Mouse (Mus musculus) WW6 (cell line): Measurements from ENCODE around the gene Apaf1.

Experiments used
- DNase-seq: peaks from one replicate; pipeline ENCODE4 v3.0.0-alpha.2; 2013; ENCODE audit warnings: low read depth, low spot score

Gene Apaf1

GRCm38 (mm10) chr10:90974491-90974890, 108.1 kb downstream of the Apaf1 start:
- no peak for DNase-seq

- DNase-seq, result no peak
These were observed 108.5 kb downstream of the Apaf1 start for GRCm38 (mm10) chr10:90974084-90974483.

GRCm38 (mm10) chr10:90970560-90970959, 112.0 kb downstream of the Apaf1 start:
- no peak for DNase-seq

- DNase-seq, result no peak
These were observed 113.0 kb downstream of the Apaf1 start for GRCm38 (mm10) chr10:90969355-90970174.

- no peak for DNase-seq
These were observed 114.3 kb downstream of the Apaf1 start for GRCm38 (mm10) chr10:90968247-90968646.

- no peak for DNase-seq
These were observed 115.7 kb downstream of the Apaf1 start for GRCm38 (mm10) chr10:90966821-90967220.

GRCm38 (mm10) chr10:90965671-90966315, 116.8 kb downstream of the Apaf1 start:
- DNase-seq, result no peak

- DNase-seq, result no peak
These were observed 118.1 kb downstream of the Apaf1 start for GRCm38 (mm10) chr10:90964511-90964910.

- DNase-seq, result no peak
These were observed 122.2 kb downstream of the Apaf1 start for GRCm38 (mm10) chr10:90960374-90960773.

GRCm38 (mm10) chr10:90953821-90954220, 128.7 kb downstream of the Apaf1 start:
- DNase-seq, result no peak

- DNase-seq, result no peak
These were observed 129.4 kb downstream of the Apaf1 start for GRCm38 (mm10) chr10:90953103-90953709.

GRCm38 (mm10) chr10:90947608-90948373, 134.8 kb downstream of the Apaf1 start:
- no peak for DNase-seq

- no peak for DNase-seq
These were observed 135.5 kb downstream of the Apaf1 start for GRCm38 (mm10) chr10:90947043-90947442.

GRCm38 (mm10) chr10:90942001-90942700, 140.4 kb downstream of the Apaf1 start:
- DNase-seq, result no peak

- no peak for DNase-seq
These were observed 141.7 kb downstream of the Apaf1 start for GRCm38 (mm10) chr10:90940521-90941520.
